Mouse (Mus musculus) heart, embryonic 13.5 days (tissue): Measurements from ENCODE around the gene Aftph. TPM values are rescaled to one million over a fixed set of nuclear protein-coding genes. Genes with fewer than 3 reads are reported as not detected.
"Not testable (repeated sequence)": the region's sequence is repeated elsewhere in the genome, so short reads cannot be mapped to it uniquely, and the experiment has no call there.

Experiments
- ATAC-seq: fragments of 200-750 bp; cut with Nextera tagmentation; 2 replicates; pipeline ENCODE4 v1.8.0; 2017; ENCODE audit warnings: moderate TSS enrichment; ENCODE audit not compliant: insufficient number of reproducible peaks, low FRiP score, low TSS enrichment; ENCODE audit errors: extremely low read depth
- H3K27ac ChIP-seq: fragments of 300-500 bp; sonication (generic); replicated peaks from 2 replicates; pipeline ENCODE4 v1.5.1; 2015; ENCODE audit warnings: moderate library complexity, mild to moderate bottlenecking, inconsistent platforms
- H3K27me3 ChIP-seq: fragments of 300-500 bp; sonication (generic); replicated peaks from 2 replicates; pipeline ENCODE4 v1.6.1; 2015; ENCODE audit warnings: mild to moderate bottlenecking, inconsistent platforms
- H3K36me3 ChIP-seq: fragments of 300-500 bp; sonication (generic); 2 replicates; pipeline ENCODE4 v1.6.1; 2015; ENCODE audit warnings: mild to moderate bottlenecking, inconsistent platforms
- H3K4me1 ChIP-seq: fragments of 300-500 bp; sonication (generic); 2 replicates; pipeline ENCODE4 v1.6.1; 2015; ENCODE audit warnings: inconsistent platforms
- H3K4me2 ChIP-seq: fragments of 300-500 bp; sonication (generic); 2 replicates; pipeline ENCODE4 v1.6.1; 2015; ENCODE audit warnings: inconsistent platforms, mild to moderate bottlenecking, moderate library complexity
- H3K4me3 ChIP-seq: fragments of 300-500 bp; sonication (generic); 2 replicates; pipeline ENCODE4 v1.5.1; 2015; ENCODE audit warnings: moderate library complexity, mild to moderate bottlenecking, inconsistent platforms
- H3K9ac ChIP-seq: fragments of 300-500 bp; sonication (generic); 2 replicates; pipeline ENCODE4 v1.6.1; 2015; ENCODE audit warnings: inconsistent platforms, mild to moderate bottlenecking, moderate library complexity
- H3K9me3 ChIP-seq: fragments of 300-500 bp; sonication (generic); 2 replicates; pipeline ENCODE4 v1.6.1; 2016; ENCODE audit warnings: inconsistent platforms
- WGBS: fragments of 180-500 bp; shearing (Covaris S2); methylation state at CpG from one replicate; pipeline ENCODE4 v1.1.7; 2015; ENCODE audit warnings: mixed read lengths; 5-methylcytosine and 5-hydroxymethylcytosine counted together
- polyA plus RNA-seq: library from polyadenylated mRNA; unstranded; fragments of >200 nt; fragmentation: Nextera tagmentation; extraction: Ambion mirVana; gene quantifications from 2 replicates; pipeline ENCODE4 v1.2.1, GENCODE M21; 2015

Gene Aftph
- polyA plus RNA-seq, 1 experiment from 2014 or later = 9.5 TPM

DNA sequence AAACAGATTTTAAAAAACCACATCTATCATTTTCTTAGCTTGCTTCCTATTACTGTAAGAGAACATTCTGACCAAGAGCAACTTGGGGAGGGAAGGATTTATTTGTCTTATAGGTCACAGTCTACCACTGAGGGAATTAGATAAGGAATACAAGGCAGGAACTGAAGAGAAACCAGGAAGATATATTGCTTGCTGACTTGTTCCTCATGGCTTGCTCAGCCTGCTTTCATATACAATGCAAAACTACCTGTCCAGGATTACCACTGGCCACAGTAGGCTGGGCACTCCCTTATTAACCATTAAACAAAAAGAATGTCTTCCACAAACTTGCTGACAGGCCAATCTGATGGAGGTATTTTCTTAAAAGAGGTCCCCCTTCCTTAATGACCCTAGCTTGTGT is 35.3 kb upstream of the Aftph start:
- H3K4me1 ChIP-seq = peaks cover 5% of the 10 kb centered on the region; the same call in 1 of the 2 replicates
- no peaks in the 10 kb centered on the region for H3K36me3 ChIP-seq
- no peak overlapping the region for H3K4me2 ChIP-seq
- ATAC-seq = no peak
- no peak overlapping the region for H3K27ac ChIP-seq
- no peak overlapping the region for H3K9ac ChIP-seq
- no peak overlapping the region for H3K4me3 ChIP-seq
- H3K9me3 ChIP-seq = no peaks in the 10 kb centered on the region
- no peaks in the 10 kb centered on the region for H3K27me3 ChIP-seq

DNA sequence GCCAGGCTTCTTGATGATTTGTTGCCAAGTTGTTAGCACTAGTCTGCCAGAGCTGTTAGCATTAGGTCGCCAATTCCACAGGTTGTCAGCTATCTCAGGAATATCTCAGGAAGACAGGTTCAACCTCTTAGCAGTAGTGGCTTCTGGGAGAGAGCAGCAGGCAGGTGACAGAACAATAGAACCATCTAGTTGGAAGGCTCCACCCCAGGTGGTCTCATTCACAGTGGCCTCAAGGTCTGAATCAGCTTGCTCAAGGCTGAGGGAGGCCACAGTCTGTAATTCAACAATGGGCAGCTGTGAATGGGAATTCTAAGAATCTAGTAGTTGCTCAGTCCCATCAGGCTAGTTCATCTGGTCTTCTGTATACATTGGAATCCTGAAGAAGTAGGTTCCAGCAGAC is 31.3 kb upstream of the Aftph start:
- Histone ChIP-seq H3K27me3 (no peaks in the 10 kb centered on the region), H3K36me3 (no peaks in the 10 kb centered on the region), H3K4me1 (no peaks in the 10 kb centered on the region), H3K27ac (no peak overlapping the region), H3K4me2 (no peak overlapping the region), H3K9ac (no peak overlapping the region), H3K9me3 (no peaks in the 10 kb centered on the region), H3K4me3 (no peak overlapping the region)
- 48% methylated on average over 1 of the region's 1 CpGs for WGBS
- no peak for ATAC-seq

DNA sequence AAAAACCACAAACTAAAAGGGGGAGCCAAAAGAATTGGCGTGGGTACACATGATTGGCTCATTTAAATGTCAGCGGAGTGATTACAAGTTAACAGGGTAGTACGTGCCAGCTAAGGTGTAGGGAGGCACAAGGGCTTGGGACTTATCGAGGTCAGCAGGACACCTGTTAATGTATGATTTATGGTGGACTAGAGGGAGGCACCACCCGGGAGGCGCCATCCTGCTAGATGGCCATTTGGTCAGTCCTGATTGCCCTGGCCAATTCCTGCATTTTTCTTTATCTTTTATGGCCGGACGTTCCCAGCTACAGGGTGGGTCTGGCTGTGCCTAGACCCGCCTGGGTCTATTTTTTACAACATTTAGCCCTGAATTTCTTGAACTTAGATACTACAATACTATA is 30.4 kb upstream of the Aftph start:
- WGBS = 56% methylated on average over 9 of the region's 9 CpGs
- not testable (repeated sequence) for H3K4me1 ChIP-seq, H3K4me3 ChIP-seq, H3K9me3 ChIP-seq, H3K36me3 ChIP-seq, ATAC-seq, H3K27ac ChIP-seq, H3K27me3 ChIP-seq, H3K9ac ChIP-seq
- peak overlapping the region; percentile 22; the same call in 1 of the 2 replicates for H3K4me2 ChIP-seq

DNA sequence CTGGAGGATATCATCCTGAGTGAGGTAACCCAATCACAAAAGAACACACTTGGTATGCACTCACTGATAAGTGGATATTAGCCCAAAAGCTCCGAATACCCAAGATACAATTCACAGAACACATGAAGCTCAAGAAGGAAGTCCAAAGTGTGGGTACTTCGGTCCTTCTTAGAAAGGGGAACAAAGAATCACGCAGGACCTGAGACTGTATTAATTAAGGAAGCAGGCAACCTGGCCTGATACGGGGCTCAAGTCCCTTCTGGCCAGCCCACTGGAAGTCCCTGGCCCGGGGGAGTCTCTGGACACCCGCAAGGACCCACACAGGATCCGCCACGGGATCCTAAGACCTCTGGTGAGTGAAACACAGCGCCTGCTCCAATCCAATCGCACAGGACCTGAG is 20.6 kb upstream of the Aftph start:
- H3K4me2 ChIP-seq, H3K27ac ChIP-seq, ATAC-seq, H3K36me3 ChIP-seq, H3K4me1 ChIP-seq, H3K9ac ChIP-seq, H3K4me3 ChIP-seq, H3K9me3 ChIP-seq, H3K27me3 ChIP-seq: not testable (repeated sequence)
- 86% methylated on average over 10 of the region's 10 CpGs for WGBS

DNA sequence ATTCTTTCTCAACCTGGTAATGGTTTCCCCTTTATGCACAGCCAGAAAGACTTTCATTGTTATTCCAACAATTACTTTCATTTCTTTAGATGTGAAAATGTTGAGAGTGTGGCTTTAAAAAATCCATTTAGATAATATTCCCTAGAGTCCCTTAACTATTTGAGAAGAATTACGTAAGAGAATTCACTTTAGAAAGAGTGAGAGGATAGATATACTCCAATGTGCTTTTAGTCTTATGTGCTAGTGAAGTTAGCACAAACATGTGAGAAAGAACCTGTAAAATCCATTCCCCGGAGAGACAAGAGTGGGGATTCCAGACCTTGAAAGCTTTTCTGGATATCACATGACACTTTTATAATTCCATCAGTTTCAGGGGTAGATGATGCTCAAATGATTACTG is 9.2 kb upstream of the Aftph start:
- no peaks in the 10 kb centered on the region for H3K27me3 ChIP-seq
- no peaks in the 10 kb centered on the region for H3K4me1 ChIP-seq
- no peak overlapping the region for H3K4me3 ChIP-seq
- no peak overlapping the region for H3K4me2 ChIP-seq
- peaks cover 10% of the 10 kb centered on the region; the same call in 1 of the 2 replicates for H3K9me3 ChIP-seq
- no peak overlapping the region for H3K27ac ChIP-seq
- WGBS = 65% methylated on average over 2 of the region's 2 CpGs
- no peak for ATAC-seq
- H3K36me3 ChIP-seq = no peaks in the 10 kb centered on the region
- H3K9ac ChIP-seq = no peak overlapping the region

DNA sequence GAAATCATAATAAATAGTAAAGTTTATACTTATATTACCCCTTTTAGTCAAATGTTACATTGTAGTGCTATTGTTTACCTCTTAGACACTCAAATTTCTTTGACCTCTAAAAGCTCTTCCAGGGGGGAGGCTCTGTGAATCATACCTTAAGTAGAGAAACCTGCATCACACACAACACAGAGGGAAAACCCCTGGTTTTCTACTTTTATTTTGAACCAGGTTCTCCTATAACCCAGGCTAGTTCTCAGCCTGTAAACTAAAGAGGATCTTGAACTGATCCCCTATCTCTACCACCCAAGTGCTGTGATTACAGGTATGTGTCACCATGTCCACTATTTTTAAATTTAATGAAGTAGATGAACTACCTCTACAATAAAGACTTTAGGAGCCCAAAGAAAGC is 2.0 kb upstream of the Aftph start:
- Histone ChIP-seq H3K4me3 (no peak overlapping the region), H3K4me1 (0 out of 2 replicates have a peak, but pooled peaks cover 10% of the 10 kb centered on the region), H3K4me2 (no peak overlapping the region), H3K27me3 (no peaks in the 10 kb centered on the region), H3K27ac (no peak overlapping the region), H3K9me3 (no peaks in the 10 kb centered on the region), H3K9ac (no peak overlapping the region), H3K36me3 (no peaks in the 10 kb centered on the region)
- no peak for ATAC-seq

DNA sequence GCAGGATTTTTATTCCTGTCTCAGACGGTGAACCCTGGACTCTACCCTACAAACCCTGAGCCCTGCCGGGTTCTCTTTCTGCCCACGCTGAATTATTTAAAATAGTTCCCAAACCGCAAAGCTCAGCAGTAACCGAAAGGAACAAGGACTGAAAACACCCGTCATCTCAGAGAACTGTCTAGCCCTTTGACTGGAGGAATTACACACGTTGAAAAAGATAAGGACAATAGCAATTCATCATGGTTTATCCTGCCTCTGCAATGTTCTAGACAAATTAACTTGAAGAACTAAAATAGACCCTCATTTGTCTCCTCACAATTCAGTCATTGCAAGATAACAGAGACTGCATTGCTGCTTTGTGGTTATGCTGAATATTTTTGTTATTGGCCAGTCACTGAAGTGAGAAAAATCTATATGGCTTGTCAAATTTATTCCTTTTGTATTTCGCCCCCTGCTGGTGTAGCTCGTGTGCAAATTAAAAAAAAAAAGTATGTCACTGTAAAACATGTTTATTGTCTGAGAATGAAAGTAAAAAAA is 1.0 kb upstream of the Aftph start:
- Histone ChIP-seq H3K4me3 (peak overlapping the region; percentile 81), H3K27ac (peak overlapping the region; percentile 97), H3K4me2 (peak overlapping the region; percentile 91), H3K27me3 (no peaks in the 10 kb centered on the region), H3K36me3 (no peaks in the 10 kb centered on the region), H3K9ac (peak overlapping the region; percentile 90), H3K9me3 (no peaks in the 10 kb centered on the region), H3K4me1 (0 out of 2 replicates have a peak, but pooled peaks cover 10% of the 10 kb centered on the region)
- no peak for ATAC-seq
- under 1% methylated on average over 9 of the region's 9 CpGs for WGBS

DNA sequence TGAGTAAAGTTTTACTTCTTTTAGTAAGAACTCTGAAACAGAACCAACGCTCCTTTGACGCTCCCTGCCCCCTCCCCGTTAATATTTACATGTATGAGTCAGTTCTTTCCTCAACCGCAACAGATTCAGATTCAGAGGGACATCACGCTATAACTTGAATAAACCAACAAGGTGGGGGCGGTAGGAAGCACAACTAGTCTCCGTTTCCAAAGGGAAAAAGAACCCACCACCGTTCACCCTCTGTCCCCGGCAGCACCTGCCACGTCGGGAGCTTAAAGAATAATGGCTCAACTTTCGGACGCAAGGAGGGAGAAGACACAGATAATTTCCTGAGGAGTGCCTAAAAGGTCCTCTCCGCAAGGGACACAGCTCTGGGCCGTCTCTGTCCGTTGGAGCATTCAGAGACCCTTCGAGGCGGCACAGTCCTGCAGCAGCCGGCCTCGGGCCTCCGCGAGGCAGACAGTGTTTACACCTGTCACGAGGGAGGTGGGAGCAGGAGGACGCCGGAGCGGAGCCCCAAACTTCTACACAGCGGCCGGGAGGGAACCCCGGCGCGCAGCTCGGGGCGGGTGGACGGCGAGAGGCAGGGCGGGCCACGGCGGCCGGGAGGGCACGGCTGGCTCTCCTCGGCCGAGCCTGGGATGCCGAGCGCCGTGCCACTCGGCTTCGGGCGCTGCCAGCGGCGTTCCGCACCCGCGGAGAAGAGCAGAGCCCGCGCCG is 748 bp downstream of the Aftph start:
- peak overlapping the region; percentile 81 for H3K4me3 ChIP-seq
- ATAC-seq = no peak; the same call in 1 of the 2 replicates
- H3K27ac ChIP-seq = peak overlapping the region; percentile 97
- H3K4me1 ChIP-seq = 0 out of 2 replicates have a peak, but pooled peaks cover 10% of the 10 kb centered on the region
- no peaks in the 10 kb centered on the region for H3K36me3 ChIP-seq
- WGBS = under 1% methylated on average over 55 of the region's 56 CpGs
- H3K9me3 ChIP-seq = no peaks in the 10 kb centered on the region
- peak overlapping the region; percentile 90 for H3K9ac ChIP-seq
- no peaks in the 10 kb centered on the region for H3K27me3 ChIP-seq
- peak overlapping the region; percentile 91 for H3K4me2 ChIP-seq

DNA sequence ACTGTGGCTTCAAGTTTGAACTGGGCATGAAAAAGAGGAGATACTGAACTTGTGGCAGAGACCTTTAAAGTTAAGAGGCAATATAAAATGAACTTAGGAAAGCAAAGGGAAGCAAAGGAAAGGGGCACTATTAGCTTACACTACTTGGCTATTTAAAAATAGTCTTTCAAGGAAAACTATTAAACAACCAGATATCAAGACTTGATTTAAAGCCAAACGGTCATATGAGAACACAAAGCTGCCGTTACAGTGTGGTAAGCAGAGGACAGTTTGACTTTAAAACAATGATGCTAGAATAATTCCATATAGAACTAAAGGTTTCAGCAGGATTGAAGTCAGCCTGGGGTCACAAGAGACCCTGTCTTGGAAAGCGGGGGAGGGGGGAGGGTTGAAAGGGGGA is 7.3 kb downstream of the Aftph start:
- no peaks in the 10 kb centered on the region for H3K9me3 ChIP-seq
- no peaks in the 10 kb centered on the region for H3K27me3 ChIP-seq
- H3K4me2 ChIP-seq = no peak overlapping the region
- H3K36me3 ChIP-seq = peaks cover 5% of the 10 kb centered on the region; the same call in 1 of the 2 replicates
- no peak overlapping the region for H3K9ac ChIP-seq
- peaks cover 13% of the 10 kb centered on the region for H3K4me1 ChIP-seq
- ATAC-seq = no peak
- no peak overlapping the region for H3K27ac ChIP-seq
- 65% methylated on average over 3 of the region's 3 CpGs for WGBS
- no peak overlapping the region for H3K4me3 ChIP-seq

DNA sequence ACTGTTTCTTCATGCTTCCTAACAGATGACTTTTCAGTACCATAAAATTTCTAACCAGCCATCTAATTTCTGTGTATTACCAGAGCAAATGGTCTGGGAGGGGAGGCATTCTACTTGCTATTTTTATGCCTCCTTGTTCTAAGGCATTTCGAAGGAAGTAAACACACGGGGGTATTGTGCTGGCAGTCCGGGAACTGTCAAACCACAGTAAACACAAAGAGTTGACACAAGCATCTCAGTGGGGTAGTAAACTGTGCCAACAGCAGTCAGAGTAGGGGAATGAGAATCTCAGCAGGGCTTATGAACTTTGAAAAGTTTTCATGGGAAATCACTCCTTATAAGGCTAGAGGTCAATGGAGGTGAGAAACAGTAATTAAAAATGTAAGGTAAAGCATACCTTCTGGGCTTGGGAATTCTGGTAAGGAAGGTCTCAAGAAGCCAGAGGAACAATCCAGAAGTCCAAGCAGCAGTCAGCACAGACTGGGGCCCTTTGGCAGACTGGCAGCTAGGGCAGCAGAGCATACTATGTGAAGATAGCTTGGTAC is 7.8 kb downstream of the Aftph start:
- Histone ChIP-seq H3K4me1 (peaks cover 13% of the 10 kb centered on the region), H3K9me3 (no peaks in the 10 kb centered on the region), H3K4me3 (no peak overlapping the region), H3K36me3 (peaks cover 5% of the 10 kb centered on the region; the same call in 1 of the 2 replicates), H3K27me3 (no peaks in the 10 kb centered on the region), H3K27ac (no peak overlapping the region; the same call in 1 of the 2 replicates), H3K9ac (no peak overlapping the region), H3K4me2 (no peak overlapping the region)
- no peak for ATAC-seq
- 51% methylated on average over 3 of the region's 3 CpGs for WGBS

DNA sequence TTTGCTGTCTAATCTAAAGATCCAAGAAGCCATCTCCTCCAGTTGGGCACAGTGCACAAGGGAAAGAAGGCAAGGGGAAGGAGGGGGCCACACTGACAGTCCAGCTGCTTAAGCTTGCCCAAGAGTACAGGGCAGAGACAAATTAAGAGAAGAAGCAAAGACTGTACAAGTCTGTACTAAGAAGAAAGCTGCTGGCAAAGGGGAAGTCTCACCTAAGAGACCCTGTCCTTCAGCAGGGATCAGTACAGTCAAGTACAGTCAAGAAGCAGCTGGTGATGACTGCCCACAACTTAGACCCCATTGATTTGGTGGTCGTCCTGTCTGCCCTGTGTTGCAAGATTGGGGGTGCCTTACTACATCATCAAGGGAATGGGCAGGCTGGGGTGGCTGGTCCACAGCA is 12.0 kb downstream of the Aftph start:
- Histone ChIP-seq H3K4me3 (no peak overlapping the region), H3K9me3 (no peaks in the 10 kb centered on the region), H3K4me1 (peaks cover 11% of the 10 kb centered on the region), H3K4me2 (no peak overlapping the region), H3K36me3 (peaks cover 27% of the 10 kb centered on the region), H3K27ac (no peak overlapping the region), H3K27me3 (no peaks in the 10 kb centered on the region), H3K9ac (no peak overlapping the region)
- no peak for ATAC-seq
- 70% methylated on average over 1 of the region's 1 CpGs for WGBS

DNA sequence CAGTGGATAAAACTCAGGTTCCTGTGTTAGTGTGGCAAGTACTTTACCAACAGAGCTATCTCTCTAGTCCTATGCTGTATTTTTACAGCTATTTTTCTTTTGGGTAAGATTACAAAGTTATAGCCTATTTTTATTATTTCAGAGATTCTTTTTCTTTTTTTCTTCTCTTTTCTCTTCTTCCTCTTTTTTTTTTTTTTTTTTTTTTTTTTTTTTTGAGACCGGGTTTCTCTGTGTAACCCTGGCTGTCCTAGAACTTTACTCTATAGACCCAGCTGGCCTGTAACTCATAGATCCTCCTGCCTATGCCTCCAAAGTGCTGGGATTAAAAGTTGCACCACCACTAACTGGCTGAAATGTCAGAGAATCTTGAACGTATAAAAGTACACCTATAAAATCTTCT is 13.3 kb downstream of the Aftph start:
- Histone ChIP-seq H3K36me3 (peaks cover 28% of the 10 kb centered on the region), H3K4me3 (no peak overlapping the region), H3K9ac (no peak overlapping the region), H3K27ac (no peak overlapping the region), H3K9me3 (no peaks in the 10 kb centered on the region), H3K27me3 (no peaks in the 10 kb centered on the region), H3K4me2 (no peak overlapping the region), H3K4me1 (0 out of 2 replicates have a peak, but pooled peaks cover 2% of the 10 kb centered on the region)
- 87% methylated on average over 2 of the region's 2 CpGs for WGBS
- no peak for ATAC-seq
